Mouse (Mus musculus) gastrocnemius, postnatal 25 days (tissue): ENCODE data around the gene Endog. TPM values are rescaled to one million over a fixed set of nuclear protein-coding genes. Genes with fewer than 3 reads are reported as not detected.
"Not testable (repeated sequence)": the region's sequence is repeated elsewhere in the genome, so short reads cannot be mapped to it uniquely, and the experiment has no call there.

Experiments
- DNase-seq: peaks from one replicate; pipeline ENCODE4 v3.0.0; 2022
- long read RNA-seq, 2 experiments: library from polyadenylated mRNA; stranded (forward); transcript quantifications; one replicate each; pipeline ENCODE4 v2.0.0; 2021
- total RNA-seq, 2 experiments: library from RNA; stranded (reverse); gene quantifications; 1 replicate in 1 of 2; 2 replicates in 1 of 2; pipeline ENCODE4 v1.2.3; 2021

Endog gene
- total RNA-seq, result 10 to 100 TPM; 56.2 to 62.1 TPM
- long read RNA-seq, experiment 1, transcript Endog-201 (3 exons, 1,063 nt), result major isoform, 166 of 170 reads
- long read RNA-seq, experiment 1, partial matches to known transcripts, result 3 of 170 reads
- long read RNA-seq, experiment 1, other reads (novel, unspliced or antisense), result 1 of 170 reads
- long read RNA-seq, experiment 2, transcript Endog-201 (3 exons, 1,063 nt), result major isoform, 118 of 121 reads
- long read RNA-seq, experiment 2, partial matches to known transcripts, result 3 of 121 reads
- long read RNA-seq, experiment 2, other reads (novel, unspliced or antisense), result 0 of 121 reads

DNA sequence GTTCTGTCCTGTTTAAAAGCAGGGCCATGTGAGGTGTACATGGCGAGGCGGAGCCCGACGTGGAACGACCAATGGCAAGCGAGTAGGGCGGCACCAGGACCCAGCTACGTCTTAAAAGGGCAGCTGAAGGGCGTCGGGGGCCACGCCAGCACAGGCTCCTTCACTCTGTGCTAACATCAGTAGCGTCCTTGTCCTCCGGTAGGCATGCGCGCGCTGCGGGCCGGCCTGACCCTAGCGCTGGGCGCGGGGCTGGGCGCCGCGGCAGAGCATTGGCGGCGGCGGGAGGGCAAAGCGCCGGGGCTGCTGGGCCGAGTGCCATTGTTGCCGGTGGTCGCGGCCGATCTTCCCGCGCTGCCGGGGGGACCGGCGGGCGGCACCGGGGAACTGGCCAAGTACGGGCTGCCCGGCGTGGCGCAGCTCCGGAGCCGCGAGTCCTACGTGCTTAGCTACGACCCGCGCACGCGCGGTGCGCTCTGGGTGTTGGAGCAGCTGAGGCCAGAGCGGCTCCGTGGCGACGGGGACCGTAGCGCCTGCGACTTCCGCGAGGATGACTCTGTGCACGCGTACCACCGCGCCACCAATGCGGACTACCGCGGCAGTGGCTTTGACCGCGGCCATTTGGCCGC lies at the start of gene Endog:
TSS of gene Endog (plus strand) at position 123 of the 626 bp plus-strand sequence.
- peak; percentile 90 for DNase-seq

- no peak for DNase-seq
These were observed 48.5 kb upstream of the Endog start for GRCm38 (mm10) chr2:30122766-30123165.

- no peak for DNase-seq
These were observed 47.4 kb upstream of the Endog start for GRCm38 (mm10) chr2:30123729-30124471.

DNA sequence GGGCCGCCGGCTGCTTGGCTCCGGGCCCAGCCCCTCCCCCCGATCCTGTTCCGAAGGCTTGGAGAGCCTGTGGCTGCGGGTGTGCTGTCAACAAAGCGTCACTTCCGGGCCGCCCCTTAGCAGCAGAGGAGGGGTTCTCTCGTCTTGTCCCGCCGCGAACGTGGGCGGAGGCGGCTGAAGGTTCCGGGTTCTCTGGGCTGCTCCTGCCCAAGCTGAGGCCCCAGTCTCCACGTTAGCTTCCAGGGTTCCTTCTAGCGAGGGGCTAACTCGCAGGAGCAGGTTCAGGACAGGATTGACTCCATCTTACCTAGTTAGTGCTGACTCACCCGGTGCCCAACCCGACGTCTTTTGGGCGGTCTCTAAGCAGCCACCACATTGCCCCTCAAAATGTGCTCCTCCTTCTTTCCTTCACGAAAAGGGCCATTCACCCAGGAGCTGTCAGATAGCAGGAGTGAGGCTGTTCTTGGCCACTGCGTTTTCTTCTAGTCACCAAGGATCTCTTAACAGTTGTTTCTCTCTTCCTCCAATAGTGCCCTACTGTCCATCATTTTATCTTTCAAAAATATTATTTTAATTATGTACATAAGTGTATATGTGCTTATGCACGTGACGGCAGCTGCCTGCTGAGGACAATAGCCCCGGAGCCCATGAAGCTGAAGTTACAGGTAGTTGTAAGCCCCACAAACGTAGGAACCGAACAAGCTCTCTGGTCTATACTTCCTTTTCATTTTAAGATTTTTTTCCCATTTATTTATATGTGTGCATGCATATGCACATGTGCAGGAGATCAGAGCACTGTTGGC lies 46.6 kb upstream of the Endog start, which contains the start of gene Zer1:
TSS of gene Zer1 (minus strand) at position 114 of the 803 bp plus-strand sequence.
- peak; percentile 97 for DNase-seq

GRCm38 (mm10) chr2:30128789-30129188 lies 42.5 kb upstream of the Endog start:
- DNase-seq, result no peak

DNA sequence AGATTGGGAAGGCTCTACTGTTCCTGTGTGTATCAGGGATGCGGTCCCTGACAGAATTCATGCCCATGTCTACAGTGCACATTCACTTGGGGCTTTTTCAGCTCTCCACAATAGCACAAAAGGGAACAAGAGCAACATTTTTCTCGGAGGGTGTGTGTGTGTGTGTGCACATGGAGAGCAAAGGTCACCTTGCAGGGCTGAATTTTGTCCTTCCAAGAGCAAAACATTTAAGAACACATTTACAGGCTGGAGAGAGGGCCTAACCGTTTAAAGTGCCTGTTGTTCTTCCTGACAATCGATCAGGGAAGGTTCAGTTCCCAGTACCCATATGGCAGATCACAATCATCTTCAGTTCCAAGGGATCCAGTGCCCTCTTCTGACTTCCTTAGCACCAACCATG lies 41.1 kb upstream of the Endog start:
- no peak for DNase-seq

- not testable (repeated sequence) for DNase-seq
These were observed 40.1 kb upstream of the Endog start for GRCm38 (mm10) chr2:30131240-30131639.

- DNase-seq, result no peak
These were observed 38.3 kb upstream of the Endog start for GRCm38 (mm10) chr2:30132801-30133612.

GRCm38 (mm10) chr2:30133613-30134377 lies 37.5 kb upstream of the Endog start, which contains the start of gene Tbc1d13:
Gene Tbc1d13, plus strand, starts transcription at chr2:30133746.
- DNase-seq, result peak; percentile 97

GRCm38 (mm10) chr2:30134378-30134711 lies 36.9 kb upstream of the Endog start:
- no peak for DNase-seq

DNA sequence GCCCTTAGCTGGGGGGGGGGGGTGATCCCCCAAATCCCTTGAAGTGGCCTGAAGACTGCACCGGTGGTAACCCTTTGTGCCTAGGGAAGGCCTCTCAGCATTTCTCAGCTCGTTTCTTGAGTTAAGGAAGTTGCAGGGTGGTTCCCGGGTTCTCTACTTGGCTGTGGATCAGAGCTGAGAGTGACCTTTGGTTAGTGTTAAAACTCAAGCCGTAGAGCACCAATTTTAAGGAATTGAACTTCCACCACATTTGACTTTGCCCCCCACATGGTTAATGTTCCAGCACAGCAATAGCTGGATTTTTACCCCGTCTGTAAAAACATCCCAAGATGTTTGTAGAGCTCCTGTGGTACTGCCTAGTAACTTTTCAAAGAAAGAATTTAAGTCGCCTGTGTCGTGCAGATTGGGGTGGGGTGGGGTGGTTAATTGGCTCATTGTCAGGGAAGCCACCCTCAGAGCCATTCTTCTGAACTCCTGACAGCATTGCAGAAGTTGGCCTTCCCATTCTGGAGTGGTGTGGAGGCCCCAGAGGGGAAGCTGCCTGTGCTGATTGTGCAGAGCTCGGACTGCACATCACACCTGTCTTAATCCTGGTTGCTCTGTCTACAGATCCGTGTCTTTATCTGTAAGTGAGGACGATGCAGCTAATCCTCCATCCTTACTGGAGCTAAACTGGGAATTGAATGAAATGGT lies 36.2 kb upstream of the Endog start:
- no peak for DNase-seq

GRCm38 (mm10) chr2:30136458-30136857 lies 34.8 kb upstream of the Endog start:
- no peak for DNase-seq

DNA sequence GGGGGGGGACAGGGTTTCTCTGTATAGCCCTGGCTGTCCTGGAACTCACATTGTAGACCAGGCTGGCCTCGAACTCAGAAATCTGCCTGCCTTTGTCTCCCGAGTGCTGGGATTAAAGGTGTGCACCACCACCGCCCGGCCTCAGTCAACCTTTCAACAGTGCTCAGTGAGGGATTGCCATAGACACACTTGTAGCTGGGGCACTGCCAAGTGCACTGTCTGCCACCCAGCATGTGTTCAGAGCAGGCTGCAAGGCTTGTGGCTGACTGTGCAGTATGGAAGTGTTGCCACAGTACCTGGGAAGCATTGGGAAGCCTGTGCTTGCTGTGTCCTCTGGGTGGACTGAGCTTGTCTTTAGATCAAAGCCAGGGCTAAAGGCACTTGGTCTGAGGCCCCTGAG lies 31.3 kb upstream of the Endog start:
- DNase-seq, result not testable (repeated sequence)

GRCm38 (mm10) chr2:30144436-30144835 lies 26.9 kb upstream of the Endog start:
- DNase-seq, result no peak

DNA sequence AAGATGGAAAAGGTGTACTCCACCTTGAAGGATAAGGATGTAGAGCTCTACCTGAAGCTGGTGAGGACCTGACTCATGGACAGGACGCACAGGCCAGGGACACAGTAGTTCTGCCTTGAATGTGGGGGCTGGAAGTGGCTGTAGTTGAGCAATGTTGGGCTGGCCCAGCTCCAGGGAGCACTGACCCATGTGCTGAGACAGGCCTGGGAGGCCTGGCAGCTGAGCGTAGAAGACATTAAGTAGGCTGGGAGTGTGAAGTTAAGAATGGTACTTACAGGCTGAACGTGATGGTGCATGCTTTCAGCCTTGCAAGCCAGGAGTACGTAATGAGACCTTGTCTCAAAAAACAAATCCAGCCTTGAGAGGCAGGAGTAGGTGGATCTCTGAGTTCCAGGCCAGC lies 23.8 kb upstream of the Endog start:
- DNase-seq, result no peak

DNA sequence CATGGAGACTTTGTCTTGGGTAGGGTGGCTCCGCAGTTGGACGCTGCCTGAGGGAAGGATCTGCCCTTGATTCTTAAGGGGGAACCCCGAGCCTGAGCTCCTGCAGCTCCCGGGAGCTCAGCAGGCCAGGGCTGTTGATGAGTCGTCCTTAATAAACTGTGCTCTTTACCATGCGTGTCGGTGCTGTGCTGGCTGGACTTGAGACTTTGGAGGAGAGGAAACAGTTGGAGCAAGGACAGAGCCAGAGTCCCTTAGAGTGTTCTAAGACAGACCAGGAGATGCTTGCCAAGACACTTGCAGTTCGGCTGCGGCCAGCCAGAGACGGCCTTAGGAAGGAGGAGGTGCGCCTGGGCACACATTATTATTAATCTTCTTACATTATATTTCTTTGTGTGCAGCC lies 19.5 kb upstream of the Endog start:
- no peak for DNase-seq

DNA sequence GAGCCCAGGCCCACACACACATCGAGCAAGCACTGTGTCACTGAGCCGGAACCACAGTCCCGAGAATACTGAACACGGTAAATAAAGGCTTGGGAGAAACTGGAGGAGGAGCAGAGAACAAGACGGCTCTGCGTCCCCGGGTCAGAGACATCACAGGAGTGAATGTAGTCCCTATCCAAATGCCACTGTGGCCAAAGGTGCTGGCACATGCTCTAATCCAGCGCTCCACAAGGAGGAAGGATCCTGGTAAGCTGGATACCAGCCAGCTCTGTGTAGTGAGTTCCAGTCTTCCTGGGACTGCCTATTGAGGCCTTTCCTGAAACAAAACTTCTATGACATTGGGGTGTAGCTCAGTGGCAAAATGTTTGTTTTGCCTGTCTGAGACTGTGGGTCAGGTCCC lies 18.7 kb upstream of the Endog start:
- no peak for DNase-seq

- DNase-seq, result not testable (repeated sequence)
These were observed 11.4 kb upstream of the Endog start for GRCm38 (mm10) chr2:30159871-30160270.

DNA sequence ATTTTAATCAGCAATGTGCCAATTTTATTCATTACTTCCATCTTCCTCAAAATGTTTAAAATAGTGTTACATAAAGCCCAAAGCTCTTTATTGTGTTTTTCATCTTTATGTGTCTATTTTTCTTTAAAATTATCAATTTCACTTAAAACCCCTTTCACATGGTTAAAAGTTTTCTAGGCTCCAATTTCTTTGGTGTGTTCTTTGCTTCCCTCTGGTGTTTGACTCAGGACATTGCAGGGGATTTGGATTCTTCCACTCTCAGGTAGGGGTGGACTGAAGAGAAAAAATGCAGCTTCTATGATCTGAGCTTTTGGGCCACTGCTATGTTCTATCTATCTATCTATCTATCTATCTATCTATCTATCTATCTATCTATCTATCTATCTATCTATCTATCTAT lies 9.5 kb upstream of the Endog start:
- DNase-seq, result no peak

DNA sequence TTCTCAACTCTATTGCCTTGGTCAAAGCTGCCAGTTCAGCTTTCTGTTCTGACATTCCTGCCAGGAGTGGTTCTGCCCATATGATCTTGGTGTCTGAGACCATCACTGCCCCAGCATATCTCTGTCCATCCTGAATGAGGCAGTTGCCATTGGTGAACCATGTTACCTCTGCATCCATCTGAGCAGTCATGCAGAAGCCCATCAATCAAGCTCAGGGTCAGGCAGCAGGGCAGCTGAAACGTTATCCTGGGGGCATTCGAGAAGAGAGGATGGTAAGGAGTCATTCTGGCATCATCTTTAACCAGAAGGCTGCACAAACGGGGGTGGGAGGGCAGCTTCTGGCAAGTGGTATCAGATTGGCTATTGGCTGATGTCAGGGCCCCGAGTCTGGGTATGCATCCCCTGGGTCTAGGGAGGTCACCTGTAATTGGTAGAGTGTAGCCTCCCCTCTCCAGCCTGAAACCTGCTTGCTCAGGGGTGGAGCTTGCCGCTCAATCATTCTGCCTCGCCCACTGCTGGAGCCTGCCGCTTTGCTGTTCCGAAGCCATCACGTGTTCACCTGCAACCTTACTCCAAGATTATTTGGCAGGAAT lies 6.9 kb upstream of the Endog start:
- DNase-seq, result no peak
